Mouse (Mus musculus) cerebellum, adult 2 months (tissue): ENCODE measurements at regions not wholly inside any gene's neighbourhood (a gene's known extent, or its start where the extent isn't known, plus 50 kb on each side); places are given as distances from the start of the nearest gene placed in this dataset.
A peak's percentile ranks its signal among the peaks of the same experiment; 100 is the strongest.
"Not testable (repeated sequence)": the region's sequence is repeated elsewhere in the genome, so short reads cannot be mapped to it uniquely, and the experiment has no call there.

Source experiments
- DNase-seq, 2 experiments: peaks; one replicate each; pipeline ENCODE4 v3.0.0; 2021
- H3K27ac ChIP-seq: fragments of 200-500 bp; 2 replicates; pipeline ENCODE4 v1.5.1; 2012; ENCODE audit warnings: low read length, control low read depth, inconsistent platforms; ENCODE audit not compliant: insufficient read depth
- H3K27me3 ChIP-seq: fragments of 200-500 bp; 2 replicates; pipeline ENCODE4 v1.6.1; 2012; ENCODE audit warnings: inconsistent platforms, mild to moderate bottlenecking, low read length, moderate library complexity; ENCODE audit not compliant: control insufficient read depth, insufficient read depth
- H3K4me1 ChIP-seq: fragments of 200-500 bp; 2 replicates; pipeline ENCODE4 v1.6.1; 2011; ENCODE audit warnings: low read length; ENCODE audit not compliant: control insufficient read depth, insufficient read depth
- H3K4me3 ChIP-seq: fragments of 200-500 bp; replicated peaks from 2 replicates; pipeline ENCODE3; 2011; ENCODE audit warnings: mild to moderate bottlenecking, low read depth, low read length, control low read depth; ENCODE audit not compliant: insufficient read depth
- CTCF ChIP-seq: fragments of 200-500 bp; IDR thresholded peaks from 2 replicates; pipeline ENCODE4 v1.5.1; 2011; ENCODE audit warnings: low read depth, mild to moderate bottlenecking, control low read depth, low read length, moderate library complexity, borderline replicate concordance; ENCODE audit not compliant: insufficient read depth
- POLR2A ChIP-seq: fragments of 200-500 bp; IDR thresholded peaks from 2 replicates; pipeline ENCODE4 v1.6.1; 2011; ENCODE audit warnings: low read length, control low read depth, borderline replicate concordance; ENCODE audit not compliant: insufficient read depth
- WGBS: fragments of 180-500 bp; shearing (Covaris S2); methylation state at CpG from one replicate; pipeline ENCODE4 v1.1.7; 2018; 5-methylcytosine and 5-hydroxymethylcytosine counted together

- no peak overlapping the region for H3K4me3 ChIP-seq
- DNase-seq: no peak
- no peaks in the 10 kb centered on the region for H3K4me1 ChIP-seq
- 89% methylated on average over 3 of the region's 3 CpGs for WGBS
- no peak overlapping the region for H3K27ac ChIP-seq
- no peaks in the 10 kb centered on the region for H3K27me3 ChIP-seq
- TF ChIP-seq CTCF (no peak), POLR2A (no peak)
Observed at GRCm38 (mm10) chr9:85637274-85637673, 111.9 kb downstream of the Ibtk start.

GRCm38 (mm10) chr9:85636131-85636447 is 113.0 kb downstream of the Ibtk start:
- no peaks in the 10 kb centered on the region for H3K27me3 ChIP-seq
- H3K4me1 ChIP-seq: no peaks in the 10 kb centered on the region
- no peak overlapping the region for H3K27ac ChIP-seq
- TF ChIP-seq CTCF (no peak), POLR2A (no peak)
- no peak for DNase-seq
- no peak overlapping the region for H3K4me3 ChIP-seq
- WGBS: 51% methylated on average over 3 of the region's 3 CpGs

DNA sequence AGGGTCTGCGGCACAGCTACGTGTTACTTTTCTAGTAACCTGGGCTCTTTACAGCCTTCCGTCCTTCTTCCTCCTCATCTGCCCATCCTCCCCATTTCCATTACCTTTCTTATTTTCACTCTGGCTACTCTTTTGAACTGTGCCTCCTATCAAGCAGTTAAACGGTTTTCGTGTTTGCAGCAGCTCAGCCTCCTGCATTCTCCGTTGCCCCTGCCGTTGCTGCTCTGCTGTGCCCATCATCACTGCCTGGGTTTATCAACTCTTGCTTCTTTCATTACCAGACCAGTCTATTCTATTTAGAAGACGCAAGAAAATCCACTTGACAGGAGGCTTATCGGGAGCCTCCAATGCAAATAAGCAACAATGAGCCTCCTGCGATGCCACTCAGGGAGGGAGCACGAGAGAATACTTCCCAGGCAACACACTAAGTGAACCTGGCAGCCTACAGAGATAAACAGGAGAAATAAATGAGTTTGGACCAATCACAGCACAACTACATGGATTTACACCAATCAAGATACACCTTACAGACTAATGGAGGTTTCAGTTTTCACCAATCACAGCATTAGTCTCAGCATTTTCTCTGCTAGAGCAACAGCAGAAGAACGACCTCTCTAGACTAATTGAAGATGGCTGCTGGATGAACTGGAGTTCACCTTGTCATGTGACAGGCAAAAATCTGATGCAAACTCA is 113.5 kb downstream of the Ibtk start:
- Histone ChIP-seq H3K4me3 (no peak overlapping the region), H3K27ac (no peak overlapping the region)
- 70% methylated on average over 12 of the region's 12 CpGs for WGBS

GRCm38 (mm10) chr9:85634786-85635185 is 114.3 kb downstream of the Ibtk start:
- not testable (repeated sequence) for H3K27me3 ChIP-seq, DNase-seq, H3K4me1 ChIP-seq, H3K4me3 ChIP-seq, H3K27ac ChIP-seq
- 85% methylated on average over 3 of the region's 3 CpGs for WGBS

More for the DNA sequence above, 113.5 kb downstream of the Ibtk start:
- no peak for DNase-seq
- TF ChIP-seq POLR2A (no peak), CTCF (no peak)
- Histone ChIP-seq H3K4me1 (no peaks in the 10 kb centered on the region), H3K27me3 (no peaks in the 10 kb centered on the region)

DNA sequence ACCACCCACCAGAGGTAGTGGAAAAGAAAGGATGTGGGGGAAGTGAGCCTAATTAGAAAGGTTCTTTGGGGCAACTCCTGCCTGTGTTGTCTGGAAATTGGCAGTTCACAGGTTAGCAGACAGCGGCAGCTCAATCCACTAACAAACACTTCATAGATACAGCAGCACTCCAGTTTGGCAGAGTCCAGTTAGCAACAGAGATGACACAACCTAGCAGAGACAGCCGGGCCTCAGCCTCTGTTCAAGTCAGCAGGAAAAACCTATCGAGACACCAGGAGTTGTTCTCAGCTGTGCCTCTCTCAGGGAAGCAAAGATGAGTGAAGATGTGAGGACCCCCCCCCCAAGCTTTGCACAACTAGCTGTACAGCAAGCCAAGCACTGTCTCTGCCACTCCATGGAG is 131.2 kb downstream of the Ibtk start:
- Histone ChIP-seq H3K4me3 (no peak overlapping the region), H3K27me3 (no peaks in the 10 kb centered on the region; the same call in 1 of the 2 replicates), H3K4me1 (no peaks in the 10 kb centered on the region), H3K27ac (no peak overlapping the region)
- WGBS: 87% methylated on average over 3 of the region's 3 CpGs
- TF ChIP-seq CTCF (no peak), POLR2A (no peak)
- no peak for DNase-seq

GRCm38 (mm10) chr9:85617177-85617777 is 131.9 kb downstream of the Ibtk start:
- H3K27ac ChIP-seq: no peak overlapping the region
- H3K4me3 ChIP-seq: no peak overlapping the region
- no peaks in the 10 kb centered on the region for H3K4me1 ChIP-seq
- no peak for DNase-seq
- WGBS: 58% methylated on average over 2 of the region's 2 CpGs
- TF ChIP-seq CTCF (no peak), POLR2A (no peak)
- no peaks in the 10 kb centered on the region; the same call in 1 of the 2 replicates for H3K27me3 ChIP-seq

GRCm38 (mm10) chr9:85616266-85616869 is 132.8 kb downstream of the Ibtk start:
- H3K27me3 ChIP-seq: no peaks in the 10 kb centered on the region; the same call in 1 of the 2 replicates
- TF ChIP-seq POLR2A (no peak), CTCF (no peak)
- no peak overlapping the region for H3K27ac ChIP-seq
- no peaks in the 10 kb centered on the region for H3K4me1 ChIP-seq
- H3K4me3 ChIP-seq: no peak overlapping the region
- no peak for DNase-seq
- 40% methylated on average over 12 of the region's 12 CpGs for WGBS

- H3K27me3 ChIP-seq: no peaks in the 10 kb centered on the region
- no peaks in the 10 kb centered on the region for H3K4me1 ChIP-seq
- no peak overlapping the region for H3K27ac ChIP-seq
- 12% methylated on average over 3 of the region's 3 CpGs for WGBS
- peak; percentile 21 to 69 for DNase-seq
- no peak overlapping the region for H3K4me3 ChIP-seq
- TF ChIP-seq CTCF: no peak
- no peak for TF ChIP-seq POLR2A
Observed at GRCm38 (mm10) chr9:85609152-85609551, 140.0 kb downstream of the Ibtk start.
